Mouse (Mus musculus) adrenal gland, adult 8-10 months (tissue): ENCODE measurements at regions not wholly inside any gene's neighbourhood (a gene's known extent, or its start where the extent isn't known, plus 50 kb on each side); places are given as distances from the start of the nearest gene placed in this dataset.

Source experiments
- DNase-seq: peaks from one replicate; pipeline ENCODE4 v3.0.0; 2022

- DNase-seq, result no peak
Observed at GRCm38 (mm10) chr14:24770015-24770977, 283.4 kb downstream of the Rps24 start.

GRCm38 (mm10) chr14:24771663-24772062, 284.7 kb downstream of the Rps24 start:
- no peak for DNase-seq

GRCm38 (mm10) chr14:24772129-24772528, 285.2 kb downstream of the Rps24 start:
- no peak for DNase-seq

GRCm38 (mm10) chr14:24778748-24779630, 292.1 kb downstream of the Rps24 start:
- peak; percentile 82 for DNase-seq

GRCm38 (mm10) chr14:24781674-24782073, 294.7 kb downstream of the Rps24 start:
- DNase-seq, result no peak

- no peak for DNase-seq
Observed at GRCm38 (mm10) chr14:24783889-24784288, 297.0 kb downstream of the Rps24 start.

GRCm38 (mm10) chr14:24785452-24785851, 298.5 kb downstream of the Rps24 start:
- DNase-seq, result no peak

GRCm38 (mm10) chr14:24793375-24794285, 306.7 kb downstream of the Rps24 start:
- peak; percentile 11 for DNase-seq

- no peak for DNase-seq
Observed at GRCm38 (mm10) chr14:24794359-24794845, 307.5 kb downstream of the Rps24 start.

- DNase-seq, result no peak
Observed at GRCm38 (mm10) chr14:24797494-24797893, 310.6 kb downstream of the Rps24 start.

- DNase-seq, result no peak
Observed at GRCm38 (mm10) chr14:24798066-24798465, 311.1 kb downstream of the Rps24 start.

GRCm38 (mm10) chr14:24803001-24803655, 316.2 kb downstream of the Rps24 start:
- DNase-seq, result no peak

GRCm38 (mm10) chr14:24807061-24807460, 320.1 kb downstream of the Rps24 start:
- DNase-seq, result no peak

- DNase-seq, result peak; percentile 6
Observed at GRCm38 (mm10) chr14:24822876-24823567, 336.1 kb downstream of the Rps24 start.

- DNase-seq, result no peak
Observed at GRCm38 (mm10) chr14:24824351-24824750, 337.4 kb downstream of the Rps24 start.

- no peak for DNase-seq
Observed at GRCm38 (mm10) chr14:24825722-24826386, 338.9 kb downstream of the Rps24 start.

GRCm38 (mm10) chr14:24826471-24827337, 339.8 kb downstream of the Rps24 start:
- no peak for DNase-seq

- no peak for DNase-seq
Observed at GRCm38 (mm10) chr14:24827381-24828031, 340.6 kb downstream of the Rps24 start.

- DNase-seq, result no peak
Observed at GRCm38 (mm10) chr14:24829001-24829400, 342.1 kb downstream of the Rps24 start.
